Mouse (Mus musculus): ENCODE data around the gene Olfr251. TPM values are rescaled to one million over a fixed set of nuclear protein-coding genes. Genes with fewer than 3 reads are reported as not detected.

Olfr251 gene
- polyA plus RNA-seq, 1 experiment from 2014 or later, result not detected

- Histone ChIP-seq H3K27ac (replicated peaks; ENCODE audit: low read depth, low read length) (no peak within 1 kb of the TSS), H3K4me2 (ENCODE audit: low read depth, low read length) (no peak within 1 kb of the TSS), H3K4me3 (ENCODE audit: low read depth, low read length) (no peak within 1 kb of the TSS), H3K4me1 (ENCODE audit: control insufficient read depth, insufficient read depth, low read length) (no peaks in the 10 kb centered on the region), H3K9ac (ENCODE audit: low read depth, low read length) (no peak within 1 kb of the TSS), H3K9me3 (ENCODE audit: control insufficient read depth, low read length) (no peaks in the 10 kb centered on the region), H3K27me3 (replicated peaks; ENCODE audit: control insufficient read depth, insufficient read depth, low read length) (no peaks in the 10 kb centered on the region), H3K36me3 (ENCODE audit: control insufficient read depth, insufficient read depth, low read length) (no peaks in the 10 kb centered on the region)
- no peak for ATAC-seq (ENCODE audit: low read depth)
- WGBS, result 82% methylated on average over 1 of the region's 1 CpGs
- no peak for DNase-seq (ENCODE audit: low spot score)
Measured at GRCm38 (mm10) chr9:38429155-38429554, 52.3 kb downstream of the Olfr251 start, which contains the start of gene Olfr901. TSS of gene Olfr901 (plus strand) at chr9:38429455.

Other genes starting within 250 kb of the Olfr251 start
- not detected in 2 replicates for gene Olfr890, start 234.6 kb upstream of the Olfr251 start, polyA plus RNA-seq (2014; fragmentation: Nextera tagmentation; extraction: Ambion mirVana)
- not detected in 2 replicates for gene Olfr891, start 196.3 kb upstream of the Olfr251 start, polyA plus RNA-seq (2014; fragmentation: Nextera tagmentation; extraction: Ambion mirVana)
- not detected in 2 replicates for gene Olfr893, start 168.7 kb upstream of the Olfr251 start, polyA plus RNA-seq (2014; fragmentation: Nextera tagmentation; extraction: Ambion mirVana)
- 0.07 TPM in 1 of 2 replicates, not detected in the other for gene Olfr894, start 159.0 kb upstream of the Olfr251 start, polyA plus RNA-seq (2014; fragmentation: Nextera tagmentation; extraction: Ambion mirVana)
- gene Olfr143, start 124.3 kb upstream of the Olfr251 start, polyA plus RNA-seq (2014; fragmentation: Nextera tagmentation; extraction: Ambion mirVana), result not detected in 2 replicates
- gene Olfr895, start 109.2 kb upstream of the Olfr251 start, polyA plus RNA-seq (2014; fragmentation: Nextera tagmentation; extraction: Ambion mirVana), result not detected in 2 replicates
- not detected in 2 replicates for gene Olfr896-ps1, start 86.0 kb upstream of the Olfr251 start, polyA plus RNA-seq (2014; fragmentation: Nextera tagmentation; extraction: Ambion mirVana)
- gene Olfr25, start 48.0 kb upstream of the Olfr251 start, polyA plus RNA-seq (2014; fragmentation: Nextera tagmentation; extraction: Ambion mirVana), result 0.07 TPM in 1 of 2 replicates, not detected in the other
- not detected in 2 replicates for gene Olfr898, start 28.7 kb upstream of the Olfr251 start, polyA plus RNA-seq (2014; fragmentation: Nextera tagmentation; extraction: Ambion mirVana)
- 0.06 TPM in 1 of 2 replicates, not detected in the other for gene Olfr250, start 10.2 kb upstream of the Olfr251 start, polyA plus RNA-seq (2014; fragmentation: Nextera tagmentation; extraction: Ambion mirVana)
- not detected in 2 replicates for gene Olfr147, start 24.6 kb downstream of the Olfr251 start, polyA plus RNA-seq (2014; fragmentation: Nextera tagmentation; extraction: Ambion mirVana)
- gene Olfr901, start 52.4 kb downstream of the Olfr251 start, polyA plus RNA-seq (2014; fragmentation: Nextera tagmentation; extraction: Ambion mirVana), result not detected in 2 replicates
- not detected in 2 replicates for gene Olfr902, start 70.6 kb downstream of the Olfr251 start, polyA plus RNA-seq (2014; fragmentation: Nextera tagmentation; extraction: Ambion mirVana)
- gene Olfr904, start 86.1 kb downstream of the Olfr251 start, polyA plus RNA-seq (2014; fragmentation: Nextera tagmentation; extraction: Ambion mirVana), result 0.06 TPM in 1 of 2 replicates, not detected in the other
- gene Olfr905, start 94.0 kb downstream of the Olfr251 start, polyA plus RNA-seq (2014; fragmentation: Nextera tagmentation; extraction: Ambion mirVana), result 0.13 TPM in 1 of 2 replicates, not detected in the other
- gene Olfr906, start 110.0 kb downstream of the Olfr251 start, polyA plus RNA-seq (2014; fragmentation: Nextera tagmentation; extraction: Ambion mirVana), result not detected in 2 replicates
- gene Olfr907, start 118.7 kb downstream of the Olfr251 start, polyA plus RNA-seq (2014; fragmentation: Nextera tagmentation; extraction: Ambion mirVana), result not detected in 2 replicates
- gene Olfr911-ps1, start 144.5 kb downstream of the Olfr251 start, polyA plus RNA-seq (2014; fragmentation: Nextera tagmentation; extraction: Ambion mirVana), result not detected in 2 replicates
- 0.08 TPM in 1 of 2 replicates, not detected in the other for gene Olfr910, start 160.8 kb downstream of the Olfr251 start, polyA plus RNA-seq (2014; fragmentation: Nextera tagmentation; extraction: Ambion mirVana)
- 0.04 TPM in 1 of 2 replicates, not detected in the other for gene Olfr912, start 203.1 kb downstream of the Olfr251 start, polyA plus RNA-seq (2014; fragmentation: Nextera tagmentation; extraction: Ambion mirVana)
- gene Olfr913, start 215.7 kb downstream of the Olfr251 start, polyA plus RNA-seq (2014; fragmentation: Nextera tagmentation; extraction: Ambion mirVana), result not detected in 2 replicates
- not detected in 2 replicates for gene Olfr914, start 228.0 kb downstream of the Olfr251 start, polyA plus RNA-seq (2014; fragmentation: Nextera tagmentation; extraction: Ambion mirVana)